Mouse (Mus musculus): Measurements from ENCODE around the gene Poln.

DNA sequence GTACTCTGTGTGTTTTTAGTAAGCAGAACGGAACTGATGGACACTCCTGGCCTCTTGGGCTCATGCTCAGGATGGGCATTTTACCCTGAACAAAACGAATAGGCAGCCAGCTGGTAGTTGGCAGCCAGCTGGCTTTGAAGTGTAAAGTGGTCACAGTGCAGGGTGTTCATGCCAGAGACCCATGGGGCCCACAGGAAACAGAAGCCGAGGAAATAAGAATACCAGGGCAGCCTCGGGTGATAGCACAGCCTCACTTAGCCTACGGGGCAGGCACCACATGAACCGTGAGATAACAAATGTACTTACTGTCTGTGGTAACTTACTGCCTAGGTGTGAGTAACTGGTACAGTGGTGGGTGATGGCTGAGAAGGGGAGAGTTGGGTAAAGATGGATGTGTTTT is 138.2 kb downstream of the Poln start:
- TF ChIP-seq CTCF (conservative IDR thresholded peaks at IDR 0.05; ENCODE audit: insufficient read depth, insufficient read length, low read depth, low read length) (no peak), POLR2A (IDR thresholded peaks at IDR 0.05; ENCODE audit: low read depth, low read length) (no peak)
